Mouse (Mus musculus) cerebellum, postnatal 25 days (tissue): Measurements from ENCODE around the gene Dbi.

Experiments
- DNase-seq, 2 experiments: peaks; one replicate each; pipeline ENCODE4 v3.0.0; 2021; ENCODE audit warnings: mixed read lengths in 2 of 2

Dbi gene

GRCm38 (mm10) chr1:120120141-120120968, 523 bp downstream of the Dbi start:
- peak in 1 of 2 experiments; percentile 61 for DNase-seq

- peak; percentile 19 to 29 for DNase-seq
Observed at GRCm38 (mm10) chr1:120119389-120119788, 1.5 kb downstream of the Dbi start.

GRCm38 (mm10) chr1:120118854-120119253, 2.0 kb downstream of the Dbi start:
- DNase-seq: no peak

- peak; percentile 21 to 48 for DNase-seq
Observed at GRCm38 (mm10) chr1:120116106-120116505, 4.8 kb downstream of the Dbi start.

GRCm38 (mm10) chr1:120115671-120116081, 5.2 kb downstream of the Dbi start:
- DNase-seq: peak; percentile 82 to 85

- no peak for DNase-seq
Observed at GRCm38 (mm10) chr1:120112251-120113187, 8.4 kb downstream of the Dbi start.

GRCm38 (mm10) chr1:120111766-120112165, 9.1 kb downstream of the Dbi start:
- no peak for DNase-seq

GRCm38 (mm10) chr1:120109741-120110432, 11.0 kb downstream of the Dbi start:
- no peak for DNase-seq

GRCm38 (mm10) chr1:120105556-120105959, 15.3 kb downstream of the Dbi start:
- no peak for DNase-seq

GRCm38 (mm10) chr1:120101227-120101609, 19.7 kb downstream of the Dbi start:
- DNase-seq: no peak

- DNase-seq: no peak
Observed at GRCm38 (mm10) chr1:120100456-120101226, 20.2 kb downstream of the Dbi start.

- DNase-seq: no peak
Observed at GRCm38 (mm10) chr1:120099483-120099882, 21.4 kb downstream of the Dbi start.

- peak; percentile 54 to 67 for DNase-seq
Observed at GRCm38 (mm10) chr1:120098327-120098726, 22.6 kb downstream of the Dbi start.

GRCm38 (mm10) chr1:120094920-120095319, 26.0 kb downstream of the Dbi start:
- DNase-seq: no peak

GRCm38 (mm10) chr1:120093482-120094134, 27.3 kb downstream of the Dbi start:
- peak; percentile 87 to 93 for DNase-seq

- peak in 1 of 2 experiments; percentile 26 for DNase-seq
Observed at GRCm38 (mm10) chr1:120090880-120091570, 29.9 kb downstream of the Dbi start.

- DNase-seq: no peak
Observed at GRCm38 (mm10) chr1:120089180-120089579, 31.7 kb downstream of the Dbi start.

GRCm38 (mm10) chr1:120086644-120087043, 34.2 kb downstream of the Dbi start:
- no peak for DNase-seq

GRCm38 (mm10) chr1:120085696-120086095, 35.2 kb downstream of the Dbi start:
- no peak for DNase-seq

- DNase-seq: no peak
Observed at GRCm38 (mm10) chr1:120083921-120084517, 36.9 kb downstream of the Dbi start.
